Mouse (Mus musculus) erythroblast, embryonic 14.5 days (primary cell): ENCODE results near the gene Pwwp2a. TPM values are rescaled to one million over a fixed set of nuclear protein-coding genes. Genes with fewer than 3 reads are reported as not detected.

ENCODE experiments used
- H3K27me3 ChIP-seq: 2 replicates; pipeline ENCODE4 v1.6.1; 2012; ENCODE audit warnings: inconsistent platforms; ENCODE audit not compliant: control insufficient read depth
- H3K36me3 ChIP-seq: 2 replicates; pipeline ENCODE4 v1.6.1; 2012; ENCODE audit warnings: mild to moderate bottlenecking, inconsistent platforms; ENCODE audit not compliant: control insufficient read depth
- H3K4me1 ChIP-seq: 2 replicates; pipeline ENCODE4 v1.6.1; 2012; ENCODE audit warnings: inconsistent platforms; ENCODE audit not compliant: control insufficient read depth
- H3K4me3 ChIP-seq: replicated peaks from 2 replicates; pipeline ENCODE3; 2012; ENCODE audit warnings: moderate library complexity, mild to moderate bottlenecking, inconsistent platforms
- H3K9me3 ChIP-seq: 2 replicates; pipeline ENCODE4 v1.6.1; 2012; ENCODE audit warnings: low read length, inconsistent platforms, mixed read lengths; ENCODE audit not compliant: control insufficient read depth
- GATA1 ChIP-seq: IDR thresholded peaks from 2 replicates; pipeline ENCODE4 v1.6.1; 2012; ENCODE audit warnings: low read length, inconsistent platforms, mixed read lengths
- TAL1 ChIP-seq: IDR thresholded peaks from 3 replicates; pipeline ENCODE4 v1.6.1; 2012; ENCODE audit warnings: low read length, inconsistent platforms, mixed read lengths
- polyA plus RNA-seq: library from polyadenylated mRNA; stranded (reverse); fragments of >175 nt; gene quantifications from 2 replicates; pipeline ENCODE4 v1.2.3, GENCODE M21; 2012

Pwwp2a gene
- polyA plus RNA-seq, 1 experiment: 0.51 TPM

GRCm38 (mm10) chr11:43656464-43656863 is 25.3 kb upstream of the Pwwp2a start:
- Histone ChIP-seq H3K27me3 (no peaks in the 10 kb centered on the region), H3K9me3 (no peaks in the 10 kb centered on the region), H3K36me3 (no peaks in the 10 kb centered on the region), H3K4me3 (no peak overlapping the region), H3K4me1 (peaks cover 2% of the 10 kb centered on the region)
- TF ChIP-seq TAL1 (no peak), GATA1 (no peak)

GRCm38 (mm10) chr11:43658010-43658409 is 23.8 kb upstream of the Pwwp2a start:
- Histone ChIP-seq H3K27me3 (no peaks in the 10 kb centered on the region), H3K36me3 (no peaks in the 10 kb centered on the region), H3K4me1 (peaks cover 2% of the 10 kb centered on the region), H3K9me3 (no peaks in the 10 kb centered on the region), H3K4me3 (no peak overlapping the region)
- TF ChIP-seq GATA1 (no peak), TAL1 (no peak)

GRCm38 (mm10) chr11:43667038-43667745 is 14.6 kb upstream of the Pwwp2a start:
- H3K4me1 ChIP-seq: no peaks in the 10 kb centered on the region

GRCm38 (mm10) chr11:43682415-43683217 is 818 bp downstream of the Pwwp2a start:
- Histone ChIP-seq H3K36me3 (peaks cover 40% of the 10 kb centered on the region), H3K4me3 (peak overlapping the region; percentile 95), H3K9me3 (no peaks in the 10 kb centered on the region), H3K4me1 (peaks cover 32% of the 10 kb centered on the region), H3K27me3 (no peaks in the 10 kb centered on the region)
- TF ChIP-seq GATA1 (no peak), TAL1 (no peak)

More at GRCm38 (mm10) chr11:43667038-43667745, 14.6 kb upstream of the Pwwp2a start:
- Histone ChIP-seq H3K36me3 (no peaks in the 10 kb centered on the region), H3K27me3 (peaks cover 2% of the 10 kb centered on the region; the same call in 1 of the 2 replicates), H3K9me3 (no peaks in the 10 kb centered on the region), H3K4me3 (no peak overlapping the region)
- TF ChIP-seq TAL1 (no peak), GATA1 (no peak)

GRCm38 (mm10) chr11:43688850-43689249 is 7.1 kb downstream of the Pwwp2a start:
- Histone ChIP-seq H3K27me3 (no peaks in the 10 kb centered on the region), H3K9me3 (no peaks in the 10 kb centered on the region), H3K36me3 (peaks cover 95% of the 10 kb centered on the region), H3K4me3 (no peak overlapping the region), H3K4me1 (peaks cover 9% of the 10 kb centered on the region)
- TF ChIP-seq GATA1 (no peak), TAL1 (no peak)

GRCm38 (mm10) chr11:43696623-43697022 is 14.8 kb downstream of the Pwwp2a start:
- Histone ChIP-seq H3K27me3 (no peaks in the 10 kb centered on the region), H3K4me3 (no peak overlapping the region), H3K9me3 (no peaks in the 10 kb centered on the region), H3K36me3 (peaks cover 91% of the 10 kb centered on the region), H3K4me1 (no peaks in the 10 kb centered on the region)
- TF ChIP-seq GATA1: no peak
- TF ChIP-seq TAL1: no peak

- no peaks in the 10 kb centered on the region for H3K4me1 ChIP-seq
- H3K4me3 ChIP-seq: no peak overlapping the region
- no peaks in the 10 kb centered on the region for H3K9me3 ChIP-seq
- TF ChIP-seq TAL1 (no peak), GATA1 (no peak)
- no peaks in the 10 kb centered on the region for H3K27me3 ChIP-seq
- peaks cover 84% of the 10 kb centered on the region for H3K36me3 ChIP-seq
Measured at GRCm38 (mm10) chr11:43698621-43699020, 16.8 kb downstream of the Pwwp2a start.

- TF ChIP-seq TAL1 (no peak), GATA1 (no peak)
- Histone ChIP-seq H3K27me3 (no peaks in the 10 kb centered on the region), H3K4me3 (no peak overlapping the region), H3K9me3 (no peaks in the 10 kb centered on the region), H3K4me1 (no peaks in the 10 kb centered on the region; the same call in 1 of the 2 replicates), H3K36me3 (peaks cover 86% of the 10 kb centered on the region)
Measured at GRCm38 (mm10) chr11:43700291-43700690, 18.5 kb downstream of the Pwwp2a start.

GRCm38 (mm10) chr11:43703552-43703951 is 21.8 kb downstream of the Pwwp2a start:
- Histone ChIP-seq H3K4me1 (no peaks in the 10 kb centered on the region; the same call in 1 of the 2 replicates), H3K9me3 (no peaks in the 10 kb centered on the region), H3K36me3 (peaks cover 82% of the 10 kb centered on the region), H3K27me3 (no peaks in the 10 kb centered on the region), H3K4me3 (no peak overlapping the region)
- TF ChIP-seq GATA1: no peak
- no peak for TF ChIP-seq TAL1
